Mouse (Mus musculus): ENCODE data around the gene Lss.

DNA sequence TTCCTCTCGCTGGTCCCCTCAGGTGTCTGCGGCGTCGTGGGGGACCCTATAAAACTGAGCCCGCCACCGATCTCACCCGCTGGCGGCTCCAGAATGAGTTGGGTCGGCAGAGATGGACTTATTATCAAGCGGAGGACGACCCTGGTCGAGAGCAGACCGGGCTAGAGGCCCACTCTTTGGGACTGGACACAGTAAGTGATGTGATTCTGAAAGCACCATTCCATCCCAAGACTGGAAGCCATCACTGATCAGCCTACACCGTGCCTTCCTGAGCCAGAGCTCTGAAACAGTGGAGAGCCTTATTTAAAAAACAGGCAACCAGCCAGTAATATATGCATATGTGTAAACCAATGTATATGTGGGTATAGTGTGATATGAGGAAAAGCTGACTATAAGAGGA lies 440 bp downstream of the Lss start:
- TF ChIP-seq CTCF (IDR thresholded peaks at IDR 0.05; ENCODE audit: control insufficient read depth, insufficient read depth, insufficient read length) (no peak), FOSL1 (IDR thresholded peaks at IDR 0.05; ENCODE audit: insufficient read depth, low read length, poor library complexity, severe bottlenecking) (no peak), USF1 (IDR thresholded peaks at IDR 0.05; ENCODE audit: low read depth) (no peak), MAX (IDR thresholded peaks at IDR 0.05) (no peak), MYOD1 (IDR thresholded peaks at IDR 0.05; ENCODE audit: control insufficient read depth, insufficient read length, low read depth) (no peak), MYOG (IDR thresholded peaks at IDR 0.05; ENCODE audit: control insufficient read depth, extremely low read depth, insufficient read length) (no peak)
